Mouse (Mus musculus) retina, postnatal 1 day (tissue): ENCODE data around the gene Zfp709.
"Not testable (repeated sequence)": the region's sequence is repeated elsewhere in the genome, so short reads cannot be mapped to it uniquely, and the experiment has no call there.

Experiments used
- DNase-seq: peaks from one replicate; pipeline ENCODE4 v3.0.0-alpha.2; 2012

The Zfp709 gene

DNA sequence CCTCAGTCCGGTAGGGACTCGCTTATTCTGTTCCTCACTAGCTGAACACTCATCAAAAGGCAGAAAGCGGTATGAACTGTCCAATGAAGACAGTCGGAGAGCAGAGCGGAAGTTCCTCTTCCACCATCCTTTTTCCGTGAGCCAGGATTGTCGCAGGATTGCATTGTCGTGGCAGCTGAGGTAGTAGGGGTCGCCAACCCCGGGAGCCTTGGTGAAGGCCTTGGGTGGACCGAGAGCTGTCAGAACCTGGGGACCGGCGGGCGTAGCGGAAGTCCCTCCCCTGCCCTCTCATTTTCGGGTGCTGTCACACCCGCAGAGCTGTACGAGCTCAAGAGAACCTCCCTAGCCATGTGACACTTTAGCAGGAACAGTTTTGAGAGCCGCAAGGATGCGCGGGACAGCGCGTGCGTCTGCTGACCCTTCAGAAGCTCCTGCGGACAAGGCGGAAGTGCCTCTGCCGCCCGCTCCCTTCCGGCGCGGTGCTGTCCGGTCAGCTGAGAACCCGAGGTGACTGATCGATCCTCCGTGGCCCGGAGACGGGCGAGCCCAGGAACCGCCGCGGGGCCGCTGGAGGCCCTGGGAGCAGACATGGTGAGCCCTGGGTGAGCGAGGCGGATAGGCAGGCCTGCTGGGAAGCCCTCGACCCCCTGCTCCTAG is at the start of gene Zfp709:
Gene Zfp709 (plus strand): TSS at position 402 of the 657 bp plus-strand sequence.
- peak; percentile 84 for DNase-seq

DNA sequence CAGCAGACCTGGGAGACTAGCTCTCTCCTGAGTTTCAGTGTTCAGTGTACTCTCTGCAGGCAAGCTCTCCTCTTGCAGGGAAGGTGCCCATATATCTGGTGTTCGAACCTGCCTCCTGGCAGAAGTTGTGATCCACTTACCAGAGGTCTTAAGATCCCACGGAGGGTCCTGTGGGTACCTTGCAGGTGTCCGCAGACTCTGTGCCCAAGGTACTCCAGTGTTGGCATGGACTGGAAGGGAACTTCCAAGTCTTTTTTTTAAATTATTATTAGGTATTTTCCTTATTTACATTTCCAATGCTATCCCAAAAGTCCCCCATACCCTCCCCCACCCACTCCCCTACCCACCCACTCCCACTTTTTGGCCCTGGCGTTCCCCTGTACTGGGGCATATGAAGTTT is 43.6 kb upstream of the Zfp709 start:
- DNase-seq: not testable (repeated sequence)

DNA sequence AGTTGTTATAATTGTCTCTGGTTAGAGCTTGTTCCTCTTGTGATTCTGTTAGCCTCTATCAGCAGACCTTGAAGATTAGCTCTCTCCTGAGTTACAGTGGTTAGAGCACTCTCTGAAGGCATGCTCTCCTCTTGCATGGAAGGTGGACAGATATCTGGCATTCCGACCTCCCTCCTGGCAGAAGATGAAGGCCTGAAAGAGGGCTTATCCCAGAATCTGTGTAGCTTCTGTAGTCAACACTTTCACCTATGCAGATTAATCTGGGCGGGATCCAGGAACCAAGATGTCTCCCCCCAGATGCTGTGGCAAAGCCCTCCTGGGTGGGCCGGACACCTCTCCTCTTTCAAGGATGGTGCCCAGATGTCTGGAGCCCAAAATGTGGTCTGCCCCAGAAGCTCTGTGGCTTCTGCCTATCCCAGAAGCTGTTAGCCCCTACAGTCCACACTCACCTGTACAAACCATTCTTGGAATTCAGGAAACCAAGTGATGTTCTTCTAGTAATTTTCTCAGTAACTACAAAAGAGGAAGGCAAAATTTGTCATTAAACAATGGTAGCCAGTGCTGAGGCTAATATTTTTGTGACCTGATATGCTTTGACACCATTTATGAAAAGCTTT is 40.5 kb upstream of the Zfp709 start:
- DNase-seq: not testable (repeated sequence)

DNA sequence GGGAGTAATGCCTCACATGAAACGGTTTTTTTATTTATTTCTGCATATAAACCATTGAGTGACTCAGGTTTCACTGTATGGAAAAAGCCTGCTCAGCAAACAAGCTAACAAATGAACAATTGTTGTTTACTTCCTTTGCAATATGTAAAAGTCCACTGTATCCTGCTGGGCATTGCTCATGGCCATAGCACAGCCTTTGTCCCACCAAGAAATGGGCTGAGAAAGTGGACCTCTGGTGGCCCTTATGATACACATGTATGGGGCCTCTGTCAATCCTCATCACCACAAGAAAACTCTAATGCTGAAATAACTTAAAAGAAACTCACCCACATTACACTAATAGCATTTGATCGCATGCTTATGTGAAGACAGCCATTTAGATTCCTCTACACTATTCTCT is 39.3 kb upstream of the Zfp709 start:
- DNase-seq: not testable (repeated sequence)

DNA sequence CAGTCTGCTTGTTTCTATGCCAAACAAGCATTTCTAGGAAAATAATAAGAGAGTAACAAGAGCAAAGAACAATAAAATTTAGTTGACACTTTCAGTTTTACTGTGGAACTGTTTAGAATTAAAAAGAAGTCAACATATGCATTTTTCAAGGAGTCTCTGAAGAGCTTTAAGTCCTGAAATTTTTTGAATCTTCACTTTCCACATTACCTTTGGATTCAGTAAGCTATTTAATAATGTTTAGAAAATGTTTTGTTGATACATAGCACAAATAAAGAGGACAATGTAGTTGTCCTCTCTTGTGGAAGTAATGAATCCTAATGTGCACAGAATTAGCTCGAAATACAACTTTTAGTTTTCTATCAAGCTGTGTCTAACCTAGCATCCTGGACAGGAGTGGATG is 37.4 kb upstream of the Zfp709 start:
- DNase-seq: peak; percentile 58

DNA sequence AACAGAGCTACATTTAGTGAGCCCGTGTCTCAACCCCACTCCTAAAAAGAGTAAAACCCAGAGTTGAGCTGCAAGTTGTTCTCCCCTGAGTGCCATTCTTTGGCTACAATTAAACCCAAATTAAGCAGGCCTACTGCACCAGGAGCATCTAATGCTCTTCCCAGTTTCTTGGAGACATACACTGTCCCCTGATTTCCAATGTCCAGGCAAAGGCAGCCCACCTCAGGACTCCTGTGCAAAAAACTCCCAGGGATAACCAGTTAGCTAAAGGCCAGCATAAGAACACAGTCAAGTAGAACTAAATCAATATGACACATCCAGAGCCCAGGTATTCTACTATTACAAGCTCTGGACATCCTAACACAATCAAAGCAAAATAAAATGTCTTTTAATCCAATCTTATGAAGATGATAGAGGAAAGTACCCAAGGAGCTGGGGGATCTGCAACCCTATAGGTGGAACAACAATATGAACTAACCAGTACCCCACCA is 35.8 kb upstream of the Zfp709 start:
- DNase-seq: peak; percentile 1

DNA sequence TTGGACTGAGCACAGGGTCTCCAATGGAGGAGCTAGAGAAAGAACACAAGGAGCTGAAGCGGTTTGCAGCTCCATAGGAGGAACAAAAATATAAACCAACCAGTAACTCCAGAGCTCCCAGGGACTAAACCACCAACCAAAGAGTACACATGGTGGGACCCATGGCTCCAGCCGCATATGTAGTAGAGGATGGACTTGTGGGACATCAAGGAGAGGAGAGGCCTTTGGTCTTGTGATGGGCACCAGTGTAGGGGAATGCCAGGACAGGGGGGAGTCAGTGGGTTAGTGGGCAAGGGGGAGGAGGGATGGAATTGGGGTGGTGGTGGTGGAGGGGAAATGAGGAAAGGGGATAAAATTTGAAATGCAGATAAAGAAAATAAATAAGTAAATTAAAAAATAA is 35.1 kb upstream of the Zfp709 start:
- peak; percentile 1 for DNase-seq

DNA sequence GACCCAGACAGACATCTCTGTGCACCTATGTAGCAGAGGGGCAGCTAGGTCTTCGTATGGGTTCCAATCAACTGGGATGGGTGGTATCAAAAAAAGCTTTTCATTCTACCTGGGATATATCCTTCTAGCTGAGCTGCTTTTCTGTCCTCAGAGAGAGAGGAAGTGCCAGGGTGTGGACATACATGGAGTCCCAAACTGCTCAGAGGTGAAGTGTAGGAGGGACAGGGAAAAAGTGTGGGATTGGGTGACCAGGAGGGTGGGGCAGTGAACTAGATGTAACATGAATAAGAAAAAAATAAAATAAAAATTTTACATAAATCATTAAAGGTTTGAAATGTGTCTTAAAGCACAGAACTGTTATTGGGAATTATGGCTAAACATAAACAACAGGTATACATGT is 30.8 kb upstream of the Zfp709 start:
- not testable (repeated sequence) for DNase-seq

DNA sequence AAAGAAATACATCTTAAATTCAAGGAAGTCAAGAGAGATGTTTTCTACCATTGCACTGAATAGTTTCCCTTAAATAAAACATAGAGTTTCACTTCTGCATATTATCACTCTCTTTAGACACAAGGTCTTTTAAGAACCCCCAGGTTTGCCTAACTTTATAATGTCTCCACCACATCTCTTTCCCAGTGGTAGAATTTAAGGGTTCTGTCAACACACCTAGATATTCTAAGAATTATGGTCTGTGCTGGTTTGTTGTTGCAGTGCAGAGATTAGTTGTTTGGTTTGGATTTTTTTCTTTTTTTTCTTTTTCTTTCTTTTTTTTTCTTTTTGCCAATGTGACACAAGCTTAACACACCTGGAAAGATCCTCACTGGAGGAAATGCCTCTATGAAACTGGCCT is 28.5 kb upstream of the Zfp709 start:
- DNase-seq: not testable (repeated sequence)

DNA sequence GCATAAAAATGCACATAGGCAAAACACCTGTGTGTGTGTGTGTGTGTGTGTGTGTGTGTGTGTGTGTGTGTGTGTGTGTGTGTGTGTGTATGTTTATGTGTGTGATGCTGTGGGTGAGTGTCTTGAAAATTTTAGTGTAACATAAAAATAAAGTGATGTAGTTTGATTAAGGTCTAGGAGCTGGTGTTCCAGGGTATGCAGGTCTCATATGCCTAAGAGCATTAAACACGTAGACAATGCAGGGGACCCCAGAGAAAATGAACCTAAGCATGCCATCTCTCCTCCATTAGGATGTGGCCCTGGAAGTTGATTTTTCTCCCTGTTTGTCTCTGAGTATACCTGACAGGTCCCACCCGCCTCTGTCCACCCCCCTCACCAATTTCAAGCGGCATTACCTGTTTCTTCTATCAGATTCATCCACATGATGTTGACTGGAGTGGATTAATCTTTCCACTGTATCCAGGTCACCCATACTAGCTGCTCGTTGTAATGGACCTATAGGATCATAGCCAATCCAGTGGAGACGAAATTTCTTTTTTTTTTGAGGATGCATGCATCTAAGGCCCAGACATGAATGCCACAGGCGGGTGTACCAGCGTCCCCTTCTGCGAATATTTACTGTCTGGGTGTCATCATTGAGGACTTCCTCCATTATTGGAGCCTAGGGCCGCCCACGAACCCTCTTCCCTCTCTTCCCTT is 25.0 kb upstream of the Zfp709 start:
- not testable (repeated sequence) for DNase-seq

DNA sequence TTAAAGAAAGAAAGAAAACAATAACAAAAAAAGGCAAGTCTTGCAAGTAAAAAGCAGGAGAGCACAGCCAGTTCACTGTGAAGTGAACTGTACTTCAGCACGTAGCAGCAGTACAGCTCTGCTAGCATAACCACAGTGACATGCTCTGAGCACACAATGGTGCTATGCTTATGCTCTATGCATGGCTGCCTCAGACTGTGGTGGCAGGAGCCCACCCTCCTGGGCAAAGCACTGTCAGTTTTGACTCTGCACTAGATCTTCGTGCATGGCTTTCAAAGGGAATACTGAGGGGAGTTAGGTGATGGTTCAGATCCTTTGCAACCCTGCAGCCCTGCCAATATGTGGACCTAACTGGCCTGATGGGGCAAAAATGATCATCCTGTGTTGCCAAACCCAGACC is 24.5 kb upstream of the Zfp709 start:
- DNase-seq: not testable (repeated sequence)

DNA sequence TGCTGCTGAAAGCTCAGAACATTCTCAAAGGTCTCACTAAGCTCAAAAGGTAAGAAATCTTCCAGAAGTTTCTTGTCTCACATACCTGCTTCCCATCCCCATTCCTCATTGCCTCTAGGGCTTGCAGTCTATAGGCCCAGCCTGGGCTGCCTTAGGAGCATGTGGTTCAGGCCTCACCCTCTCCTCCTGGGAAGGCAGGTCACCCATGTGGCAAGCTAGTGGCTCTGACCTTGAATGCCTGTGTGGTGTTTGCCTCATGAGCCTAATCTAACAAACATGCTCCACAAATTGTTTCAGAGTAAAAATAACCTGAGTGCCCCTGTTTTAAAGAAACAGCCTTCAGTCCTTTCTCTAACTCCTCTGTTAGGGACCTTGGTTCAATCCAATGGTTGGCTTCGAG is 20.3 kb upstream of the Zfp709 start:
- not testable (repeated sequence) for DNase-seq

DNA sequence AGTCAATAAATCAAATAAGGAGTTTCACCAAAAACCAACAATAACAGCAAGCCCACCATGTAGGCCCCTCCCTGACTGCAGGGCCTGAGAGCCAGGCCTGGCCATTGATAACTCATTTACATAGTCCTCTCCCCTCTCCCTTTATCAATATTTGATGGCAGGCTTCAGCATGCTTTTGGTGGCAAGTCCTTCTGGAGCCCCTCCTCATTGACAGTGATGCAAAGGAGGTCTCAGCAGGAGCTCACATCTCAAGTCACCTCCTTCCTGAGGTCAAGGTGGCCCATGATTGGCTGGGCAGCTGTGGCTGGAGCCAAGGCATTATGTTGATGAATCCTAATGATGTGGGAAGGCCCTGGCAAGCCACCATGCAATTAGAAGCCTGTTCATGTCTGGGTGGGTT is 19.8 kb upstream of the Zfp709 start:
- DNase-seq: peak; percentile 53

DNA sequence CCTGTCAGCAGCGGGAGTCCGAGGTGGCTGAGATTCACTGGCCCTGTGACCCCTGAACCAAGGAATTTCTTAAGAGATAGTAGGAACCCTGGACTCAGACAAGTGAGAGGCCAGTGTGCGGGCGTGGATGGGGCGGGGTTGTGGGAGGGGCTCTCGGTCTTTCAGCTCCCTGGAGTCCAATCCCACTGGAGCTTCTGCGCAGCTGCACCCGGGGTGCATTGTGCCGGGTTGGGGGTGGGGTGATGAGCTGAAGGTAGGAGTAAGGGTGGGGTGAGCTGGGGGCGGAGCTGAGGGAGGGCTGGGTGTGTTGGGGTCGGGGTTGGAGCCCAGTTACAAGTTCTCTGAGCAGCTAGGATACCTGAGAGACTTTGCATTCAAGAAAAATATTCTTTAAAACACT is 18.8 kb downstream of the Zfp709 start:
- not testable (repeated sequence) for DNase-seq

DNA sequence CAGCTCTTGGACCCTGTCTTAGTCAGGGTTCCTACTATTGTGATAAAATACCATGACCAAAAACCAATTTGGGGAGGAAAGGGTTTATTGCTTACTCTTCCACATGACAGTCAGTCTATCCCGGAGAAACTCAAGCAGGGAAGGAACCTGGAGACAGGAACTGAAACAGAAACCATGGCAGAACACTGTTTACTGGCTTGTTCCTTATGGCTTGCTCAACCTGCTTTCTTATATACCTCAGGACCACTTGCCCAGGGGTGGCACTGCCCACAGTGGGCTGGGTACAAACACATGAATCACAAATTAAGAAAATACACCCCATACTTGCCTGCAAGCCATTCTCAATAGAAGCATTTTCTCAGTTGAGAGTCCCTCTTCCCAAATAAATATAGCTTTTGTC is 21.3 kb downstream of the Zfp709 start:
- DNase-seq: not testable (repeated sequence)

DNA sequence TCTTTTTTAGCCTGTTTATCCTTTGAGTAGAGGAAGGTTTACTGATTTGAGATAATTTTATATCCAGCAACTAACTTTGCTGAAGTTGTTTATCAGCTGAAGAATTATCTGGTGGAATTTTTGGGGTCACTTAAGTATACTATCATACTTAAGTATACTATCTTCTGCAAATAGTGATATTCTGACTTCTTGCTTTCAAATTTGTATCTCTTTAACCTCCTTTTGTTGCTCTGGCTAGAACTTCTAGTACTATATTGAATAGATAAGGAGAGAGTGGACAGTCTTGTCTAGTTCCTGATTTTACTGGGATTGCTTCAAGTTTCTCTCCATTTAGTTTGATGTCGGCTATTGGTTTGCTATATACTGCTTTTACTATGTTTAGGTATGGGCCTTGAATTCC is 25.0 kb downstream of the Zfp709 start:
- no peak for DNase-seq

DNA sequence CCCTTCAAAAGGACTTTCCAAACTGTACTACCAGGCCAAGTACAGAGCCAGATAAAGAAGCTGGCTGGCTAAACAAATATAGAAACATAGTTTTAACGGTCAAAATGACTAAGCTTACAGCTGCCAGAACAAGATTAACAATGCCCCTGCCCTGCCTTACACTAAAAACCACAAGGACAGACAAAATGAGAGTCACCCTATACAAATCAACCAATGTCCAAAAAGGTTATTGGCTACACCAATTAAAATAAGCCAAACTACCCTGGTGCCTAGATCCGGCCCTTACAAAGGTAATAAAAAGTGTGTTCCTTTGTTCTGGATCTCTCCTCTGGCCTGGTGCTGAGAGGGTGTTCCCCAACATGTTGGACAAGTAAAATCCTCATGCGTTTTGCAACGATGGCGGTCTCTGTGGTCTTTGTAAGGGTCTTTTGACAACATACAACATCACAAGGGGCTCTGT is 26.0 kb downstream of the Zfp709 start:
- no peak for DNase-seq

DNA sequence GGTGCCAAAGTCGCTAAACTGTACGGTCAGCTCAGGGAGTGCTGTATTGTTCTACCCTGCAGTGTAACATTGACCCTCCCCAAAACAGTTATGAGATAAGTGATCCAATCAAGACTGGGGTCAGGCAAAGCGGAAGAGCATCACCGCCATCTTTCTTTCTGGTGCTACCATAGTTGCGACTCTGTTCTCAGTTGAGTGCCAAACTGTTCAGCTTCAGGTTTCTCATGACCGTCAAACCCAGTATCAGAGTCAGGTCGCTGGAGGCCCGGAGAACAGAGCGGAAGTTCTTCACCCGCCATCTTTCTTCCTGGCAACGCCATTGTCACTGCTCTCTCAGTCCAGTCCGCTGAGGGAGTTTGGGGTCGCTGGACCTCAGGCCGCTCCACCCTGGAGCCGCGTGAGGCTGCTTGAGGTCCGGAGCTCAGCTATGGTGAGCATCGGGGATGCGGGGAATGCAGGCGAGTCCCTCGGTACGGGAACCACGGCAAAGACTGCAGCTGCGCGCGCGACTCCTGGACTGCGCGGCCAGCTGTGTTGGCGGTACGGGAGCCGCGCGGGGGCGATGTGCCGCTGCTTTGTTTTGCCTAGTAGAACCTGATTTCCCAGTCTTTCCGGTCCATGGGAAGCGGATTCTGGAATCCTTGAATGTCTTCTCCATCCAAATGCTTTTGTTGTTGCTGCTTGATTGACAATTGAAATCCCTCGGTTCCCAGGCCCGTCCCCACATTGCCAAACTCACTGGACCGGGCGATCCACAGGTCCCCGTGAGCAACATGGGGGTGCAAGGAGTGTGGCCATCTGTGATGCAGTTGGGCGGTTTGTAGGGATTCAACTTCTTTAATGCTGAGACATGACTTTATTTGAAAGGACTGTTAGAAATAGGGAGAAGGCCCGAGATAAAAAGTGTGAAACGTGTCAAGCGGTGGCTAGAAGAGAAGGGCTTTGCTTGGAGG is 26.8 kb downstream of the Zfp709 start, which contains the start of the genes Zfp882 and Zfp617:
Gene Zfp882 (plus strand): TSS at position 300 of the 953 bp plus-strand sequence.
Gene Zfp617 (plus strand): TSS at position 327 of the 953 bp plus-strand sequence.
- peak; percentile 96 for DNase-seq

DNA sequence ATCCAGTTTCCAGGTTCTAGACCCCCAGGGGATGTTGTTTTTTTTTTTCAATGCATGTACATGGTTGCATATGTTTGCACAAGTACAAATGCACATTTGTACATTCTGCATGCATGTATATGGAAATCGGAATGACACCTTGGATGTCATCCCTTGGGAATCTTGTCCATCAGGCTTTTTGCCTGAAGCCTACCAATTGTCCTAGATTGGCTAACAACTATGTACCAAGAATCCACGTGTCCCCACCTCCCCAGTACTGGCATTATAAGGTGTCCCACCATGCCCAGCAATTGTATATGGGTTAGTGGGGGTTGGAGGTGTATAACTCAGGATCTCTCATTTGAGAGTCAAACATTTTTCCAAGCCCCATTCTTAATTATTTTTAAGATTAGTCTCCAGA is 30.5 kb downstream of the Zfp709 start:
- DNase-seq: no peak

DNA sequence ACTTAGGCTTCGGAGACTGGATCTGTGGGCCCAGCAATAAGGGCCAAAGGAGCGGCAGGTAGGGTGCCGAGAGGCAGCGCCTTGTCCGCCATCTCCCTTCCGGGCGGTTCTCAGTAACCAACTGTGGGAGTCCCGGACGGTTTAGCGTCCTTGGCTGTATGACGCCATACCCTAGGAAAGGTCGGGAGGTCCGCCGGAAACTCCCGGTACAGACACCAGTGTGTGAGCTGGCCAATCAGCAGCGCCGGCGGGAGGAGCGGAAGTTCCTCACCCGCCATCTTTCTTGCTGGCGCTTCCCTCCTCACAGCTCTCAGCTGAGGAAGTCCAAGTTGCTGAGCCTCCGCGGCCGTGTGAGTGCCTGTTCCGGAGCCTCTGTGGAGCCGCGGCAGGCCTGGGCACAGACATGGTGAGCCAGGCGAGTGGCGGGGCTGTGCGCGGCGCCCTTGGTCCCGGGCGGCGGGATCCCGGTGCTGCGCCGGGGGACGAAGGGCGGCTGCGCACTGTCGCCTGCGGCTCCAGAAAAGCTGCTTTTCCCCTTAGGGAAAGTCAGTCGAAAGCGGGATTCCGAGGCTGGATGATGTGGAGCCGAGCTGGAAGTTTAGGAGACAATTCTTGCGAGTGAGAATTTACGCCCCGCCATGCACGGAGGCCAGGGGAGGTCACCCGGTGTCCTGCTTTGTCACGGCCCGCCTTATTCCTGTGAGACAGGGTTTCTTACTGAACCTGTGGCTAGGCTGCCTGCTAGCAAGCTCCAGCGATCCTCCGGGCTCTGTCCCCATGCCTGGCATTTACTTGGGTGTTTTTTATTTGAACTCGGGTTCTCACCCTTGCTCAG is 41.0 kb downstream of the Zfp709 start:
- DNase-seq: peak; percentile 97

DNA sequence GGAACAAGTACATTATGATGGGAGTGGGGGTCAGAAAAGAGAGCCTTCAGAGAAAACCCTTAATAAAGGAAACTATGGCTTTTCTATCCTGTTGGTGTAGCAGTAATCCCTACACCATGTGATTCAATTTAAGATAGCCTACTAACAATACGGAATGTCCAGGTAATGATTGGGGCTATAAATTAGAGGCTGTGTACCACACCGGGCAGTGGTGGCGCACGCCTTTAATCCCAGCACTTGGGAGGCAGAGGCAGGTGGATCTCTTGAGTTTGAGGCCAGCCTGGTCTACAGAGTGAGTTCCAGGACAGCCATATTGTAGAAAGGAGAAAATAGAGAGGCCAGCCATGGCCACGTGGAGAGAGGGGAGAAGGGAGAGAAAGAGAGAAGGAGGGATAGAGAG is 44.0 kb downstream of the Zfp709 start:
- DNase-seq: no peak

DNA sequence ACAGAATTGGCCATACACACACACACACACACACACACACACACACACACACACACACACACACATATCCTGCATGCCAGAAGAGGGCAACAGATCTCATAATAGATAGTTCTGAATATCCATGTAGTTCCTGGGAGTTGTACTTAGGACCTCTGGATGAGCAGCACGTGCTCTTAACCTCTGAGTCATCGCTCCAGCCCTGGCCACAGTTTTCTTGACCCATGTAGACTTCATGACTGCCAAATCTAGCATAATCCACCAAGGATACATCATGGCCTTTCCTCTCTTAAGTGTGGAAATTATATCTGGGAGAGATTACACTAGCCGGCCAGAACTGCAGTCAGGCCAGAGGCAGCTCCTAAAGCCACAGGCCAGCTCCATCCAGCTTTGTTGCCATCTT is 44.7 kb downstream of the Zfp709 start:
- no peak for DNase-seq
